Mouse (Mus musculus) forebrain, postnatal 0 days (tissue): Measurements from ENCODE around the gene Thnsl2. TPM values are rescaled to one million over a fixed set of nuclear protein-coding genes. Genes with fewer than 3 reads are reported as not detected.

Experiments used
- ATAC-seq: fragments of 200-750 bp; cut with Nextera tagmentation; 2 replicates; pipeline ENCODE4 v1.8.0; 2017; ENCODE audit warnings: mild to moderate bottlenecking, moderate library complexity
- DNase-seq: peaks from one replicate; pipeline ENCODE4 v3.0.0-alpha.2; 2015
- H3K27ac ChIP-seq: fragments of 300-500 bp; sonication (generic); 2 replicates; pipeline ENCODE4 v1.5.1; 2014; ENCODE audit warnings: low read depth, mild to moderate bottlenecking, antibody characterized with exemption, low read length, moderate library complexity, mixed read lengths
- H3K27me3 ChIP-seq: fragments of 300-500 bp; sonication (generic); 2 replicates; pipeline ENCODE4 v1.6.1; 2014; ENCODE audit warnings: mild to moderate bottlenecking, low read length, mixed read lengths; ENCODE audit not compliant: insufficient read depth
- H3K36me3 ChIP-seq: fragments of 300-500 bp; sonication (generic); 2 replicates; pipeline ENCODE4 v1.6.1; 2014; ENCODE audit warnings: mild to moderate bottlenecking, moderate library complexity; ENCODE audit not compliant: insufficient read depth
- H3K4me1 ChIP-seq: fragments of 300-500 bp; sonication (generic); 2 replicates; pipeline ENCODE4 v1.6.1; 2014; ENCODE audit warnings: antibody characterized with exemption; ENCODE audit not compliant: insufficient read depth
- H3K4me2 ChIP-seq: fragments of 300-500 bp; sonication (generic); 2 replicates; pipeline ENCODE4 v1.6.1; 2014; ENCODE audit warnings: low read depth, mild to moderate bottlenecking, moderate library complexity
- H3K4me3 ChIP-seq: fragments of 300-500 bp; sonication (generic); 2 replicates; pipeline ENCODE4 v1.5.1; 2014; ENCODE audit warnings: low read depth, low read length, mixed read lengths
- H3K9ac ChIP-seq: fragments of 300-500 bp; sonication (generic); 2 replicates; pipeline ENCODE4 v1.6.1; 2014; ENCODE audit warnings: mild to moderate bottlenecking
- H3K9me3 ChIP-seq: fragments of 300-500 bp; sonication (generic); 2 replicates; pipeline ENCODE4 v1.6.1; 2016; ENCODE audit warnings: low read length
- CTCF ChIP-seq: sonication (generic); IDR thresholded peaks from 2 replicates; pipeline ENCODE4 v1.5.1; 2016; ENCODE audit warnings: antibody characterized with exemption, control low read depth, low read depth
- WGBS: fragments of 180-500 bp; shearing (Covaris S2); extraction: QIAGEN DNeasy Blood & Tissue Kit; methylation state at CpG from one replicate; pipeline ENCODE4 v1.1.7; 2014; 5-methylcytosine and 5-hydroxymethylcytosine counted together
- polyA plus RNA-seq: library from polyadenylated mRNA; unstranded; fragments of >200 nt; fragmentation: Nextera tagmentation; extraction: Ambion mirVana; gene quantifications from 2 replicates; pipeline ENCODE4 v1.2.1, GENCODE M21; 2015
- total RNA-seq: library from RNA; depleted of rRNA; stranded (reverse); fragments of >200 nt; gene quantifications from 2 replicates; pipeline ENCODE4 v1.2.3, GENCODE M21; 2014; rRNA removed

The Thnsl2 gene
- total and polyA plus RNA-seq, 2 experiments from 2014 or later = 5.2 to 6.1 TPM

GRCm38 (mm10) chr6:71083441-71083840 lies 60.8 kb downstream of the Thnsl2 start:
- no peak for DNase-seq
- Histone ChIP-seq H3K9me3 (peaks cover 6% of the 10 kb centered on the region; the same call in 1 of the 2 replicates), H3K4me3 (no peak overlapping the region), H3K27me3 (no peaks in the 10 kb centered on the region), H3K36me3 (no peaks in the 10 kb centered on the region), H3K27ac (no peak overlapping the region), H3K4me1 (no peaks in the 10 kb centered on the region), H3K9ac (no peak overlapping the region), H3K4me2 (no peak overlapping the region)
- ATAC-seq = no peak
- 83% methylated on average over 7 of the region's 7 CpGs for WGBS
- no peak for TF ChIP-seq CTCF

- ATAC-seq (no peak), DNase-seq (no peak)
- H3K36me3 ChIP-seq = no peaks in the 10 kb centered on the region
- H3K9me3 ChIP-seq = peaks cover 6% of the 10 kb centered on the region; the same call in 1 of the 2 replicates
- H3K4me1 ChIP-seq = no peaks in the 10 kb centered on the region
- no peak overlapping the region for H3K4me3 ChIP-seq
- H3K27ac ChIP-seq = no peak overlapping the region
- no peak overlapping the region for H3K4me2 ChIP-seq
- no peaks in the 10 kb centered on the region for H3K27me3 ChIP-seq
- WGBS = 54% methylated on average over 11 of the region's 11 CpGs
- no peak for TF ChIP-seq CTCF
- no peak overlapping the region for H3K9ac ChIP-seq
These were observed 62.2 kb downstream of the Thnsl2 start for GRCm38 (mm10) chr6:71082084-71082483.

GRCm38 (mm10) chr6:71081230-71081629 lies 63.0 kb downstream of the Thnsl2 start:
- Histone ChIP-seq H3K27me3 (no peaks in the 10 kb centered on the region), H3K4me2 (no peak overlapping the region), H3K4me3 (no peak overlapping the region), H3K36me3 (no peaks in the 10 kb centered on the region), H3K27ac (no peak overlapping the region), H3K9me3 (no peaks in the 10 kb centered on the region), H3K9ac (no peak overlapping the region), H3K4me1 (no peaks in the 10 kb centered on the region)
- no peak for TF ChIP-seq CTCF
- WGBS = 40% methylated on average over 6 of the region's 6 CpGs
- DNase-seq = peak; percentile 20
- ATAC-seq = peak; percentile 54

Other genes with a start within 250 kb of the Thnsl2 start
- gene Tex37, start 225.5 kb downstream of the Thnsl2 start, total RNA-seq = not detected in 2 replicates
- not detected in 2 replicates for gene Tex37, start 225.5 kb downstream of the Thnsl2 start, polyA plus RNA-seq
- gene Foxi3, start 187.9 kb downstream of the Thnsl2 start, total RNA-seq = not detected in 2 replicates
- gene Foxi3, start 187.9 kb downstream of the Thnsl2 start, polyA plus RNA-seq = not detected in 2 replicates
- not detected in 2 replicates for gene Fabp1, start 55.4 kb upstream of the Thnsl2 start, total RNA-seq
- not detected in 2 replicates for gene Fabp1, start 55.4 kb upstream of the Thnsl2 start, polyA plus RNA-seq
- gene Krcc1, start 127.2 kb upstream of the Thnsl2 start, total RNA-seq = 13.6 and 20.9 TPM in 2 replicates
- gene Krcc1, start 127.2 kb upstream of the Thnsl2 start, polyA plus RNA-seq = 14.0 and 14.6 TPM in 2 replicates
- gene Smyd1, start 177.8 kb upstream of the Thnsl2 start, total RNA-seq = 1.5 and 1.8 TPM in 2 replicates
- 0.52 and 0.57 TPM in 2 replicates for gene Smyd1, start 177.8 kb upstream of the Thnsl2 start, polyA plus RNA-seq
- not detected in 2 replicates for gene Cd8b1, start 178.3 kb upstream of the Thnsl2 start, total RNA-seq
- not detected in 2 replicates for gene Cd8b1, start 178.3 kb upstream of the Thnsl2 start, polyA plus RNA-seq
- gene Cd8a, start 229.0 kb upstream of the Thnsl2 start, total RNA-seq = not detected in 2 replicates
- gene Cd8a, start 229.0 kb upstream of the Thnsl2 start, polyA plus RNA-seq = not detected in 2 replicates